Mouse (Mus musculus) bone marrow macrophage, adult 2 months (primary cell): ENCODE data around the gene Myo16.

Source experiments
- CTCF ChIP-seq: IDR thresholded peaks from 2 replicates; pipeline ENCODE4 v1.5.1; 2012; ENCODE audit warnings: low read depth, mild to moderate bottlenecking, low read length, moderate library complexity
- POLR2A ChIP-seq: IDR thresholded peaks from 2 replicates; pipeline ENCODE4 v1.6.1; 2012; ENCODE audit warnings: mild to moderate bottlenecking, low read depth, low read length, borderline replicate concordance

DNA sequence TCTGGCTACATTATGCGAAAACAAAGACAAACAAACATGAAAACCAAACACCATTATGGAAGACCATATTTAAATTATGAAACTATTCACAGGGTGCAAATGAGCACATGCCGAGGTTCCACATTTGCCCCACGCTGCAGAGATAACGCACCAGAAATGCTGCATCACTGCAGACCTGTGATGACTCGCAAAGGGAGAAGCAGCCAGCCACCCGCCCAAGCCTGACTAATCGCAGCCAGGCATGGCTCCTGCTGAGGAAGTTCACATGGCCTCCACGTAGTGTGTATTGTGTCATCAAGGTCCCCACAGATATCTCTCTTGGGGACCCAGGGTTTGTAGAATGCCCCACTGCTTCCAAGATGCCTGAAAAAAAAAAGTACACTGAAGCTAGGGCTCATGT, 529.4 kb downstream of the Myo16 start:
- TF ChIP-seq POLR2A (no peak), CTCF (no peak)
